Mouse (Mus musculus): ENCODE measurements around the gene Pygo2. TPM values are rescaled to one million over a fixed set of nuclear protein-coding genes. Genes with fewer than 3 reads are reported as not detected.

The Pygo2 gene
- polyA plus RNA-seq, 1 experiment from 2014 or later: 45.5 TPM

DNA sequence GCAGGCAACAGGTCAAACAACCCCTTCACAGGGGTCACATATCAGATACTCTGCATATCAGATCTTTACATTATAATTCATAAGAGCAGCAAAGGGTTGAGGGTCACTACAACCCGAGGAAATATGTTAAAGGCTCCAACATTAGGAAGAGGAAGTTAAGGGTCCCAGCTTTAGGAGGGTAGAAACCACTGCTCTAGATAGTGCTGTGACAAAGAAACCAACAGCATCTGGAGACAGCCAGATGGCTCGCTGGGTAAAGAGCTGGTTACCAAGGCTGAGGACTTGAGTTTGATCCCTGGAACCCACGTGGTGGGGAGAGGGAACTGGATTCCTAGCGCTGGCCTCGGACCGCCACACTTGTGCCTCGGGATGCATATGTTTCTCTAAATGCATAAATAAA, 42.3 kb downstream of the Pygo2 start:
- H3K36me3 ChIP-seq (ENCODE audit: control insufficient read depth, insufficient read depth, low read length): peaks cover 17% of the 10 kb centered on the region
- no peaks in the 10 kb centered on the region for H3K27me3 ChIP-seq (replicated peaks; ENCODE audit: control insufficient read depth, insufficient read depth, low read length)
- no peak overlapping the region for H3K4me2 ChIP-seq (ENCODE audit: low read length)
- H3K9ac ChIP-seq (ENCODE audit: low read length): no peak overlapping the region
- ATAC-seq (replicated peaks; ENCODE audit: low FRiP score, low TSS enrichment, low read depth) (no peak), DNase-seq (ENCODE audit: low spot score) (no peak)
- no peak overlapping the region for H3K27ac ChIP-seq (ENCODE audit: low read depth)
- no peak overlapping the region for H3K4me3 ChIP-seq (ENCODE audit: low read depth, low read length)
- WGBS: 79% methylated on average over 7 of the region's 7 CpGs
- no peaks in the 10 kb centered on the region for H3K4me1 ChIP-seq (replicated peaks; ENCODE audit: control insufficient read depth, insufficient read depth, low read length)
- no peaks in the 10 kb centered on the region for H3K9me3 ChIP-seq (ENCODE audit: control insufficient read depth, low read length)

DNA sequence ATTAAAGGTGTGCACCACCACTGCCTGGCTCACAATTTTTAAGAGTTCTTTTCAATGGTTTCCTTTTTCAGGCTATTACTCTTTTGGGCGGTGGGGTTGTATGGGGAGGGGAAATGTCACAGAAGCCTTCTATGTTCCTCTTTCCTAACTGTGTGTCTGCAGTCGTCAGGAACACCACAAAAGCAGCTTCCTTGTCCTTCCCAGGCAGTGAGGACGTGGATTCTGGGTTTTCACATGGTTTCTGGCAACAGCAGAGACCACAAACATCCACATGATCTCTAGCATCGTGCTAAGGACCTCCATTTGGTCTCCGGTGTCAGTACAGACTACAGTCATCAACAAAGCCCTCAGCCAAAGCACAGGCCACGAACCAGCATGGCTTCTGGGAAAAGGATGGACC, 43.8 kb downstream of the Pygo2 start:
- no peak overlapping the region for H3K4me2 ChIP-seq (ENCODE audit: low read length)
- H3K36me3 ChIP-seq (ENCODE audit: control insufficient read depth, insufficient read depth, low read length): peaks cover 4% of the 10 kb centered on the region
- no peak overlapping the region for H3K4me3 ChIP-seq (ENCODE audit: low read depth, low read length)
- ATAC-seq (replicated peaks; ENCODE audit: low FRiP score, low TSS enrichment, low read depth) (no peak), DNase-seq (ENCODE audit: low spot score) (no peak)
- no peaks in the 10 kb centered on the region for H3K4me1 ChIP-seq (replicated peaks; ENCODE audit: control insufficient read depth, insufficient read depth, low read length)
- WGBS: 76% methylated on average over 6 of the region's 6 CpGs
- no peak overlapping the region for H3K27ac ChIP-seq (ENCODE audit: low read depth)
- H3K9ac ChIP-seq (ENCODE audit: low read length): no peak overlapping the region
- H3K27me3 ChIP-seq (replicated peaks; ENCODE audit: control insufficient read depth, insufficient read depth, low read length): no peaks in the 10 kb centered on the region
- no peaks in the 10 kb centered on the region for H3K9me3 ChIP-seq (ENCODE audit: control insufficient read depth, low read length)

GRCm38 (mm10) chr3:89479055-89479454, 49.0 kb downstream of the Pygo2 start:
- no peak for ATAC-seq (replicated peaks; ENCODE audit: low FRiP score, low TSS enrichment, low read depth)
- H3K27me3 ChIP-seq (replicated peaks; ENCODE audit: control insufficient read depth, insufficient read depth, low read length): no peaks in the 10 kb centered on the region
- H3K36me3 ChIP-seq (ENCODE audit: control insufficient read depth, insufficient read depth, low read length): no peaks in the 10 kb centered on the region
- H3K4me1 ChIP-seq (replicated peaks; ENCODE audit: control insufficient read depth, insufficient read depth, low read length): no peaks in the 10 kb centered on the region
- no peak overlapping the region for H3K27ac ChIP-seq (ENCODE audit: low read depth)
- H3K9ac ChIP-seq (ENCODE audit: low read length): no peak overlapping the region
- H3K4me3 ChIP-seq (ENCODE audit: low read depth, low read length): no peak overlapping the region
- no peaks in the 10 kb centered on the region for H3K9me3 ChIP-seq (ENCODE audit: control insufficient read depth, low read length)
- no peak for DNase-seq (ENCODE audit: low spot score)
- H3K4me2 ChIP-seq (ENCODE audit: low read length): no peak overlapping the region
- WGBS: 66% methylated on average over 6 of the region's 6 CpGs

DNA sequence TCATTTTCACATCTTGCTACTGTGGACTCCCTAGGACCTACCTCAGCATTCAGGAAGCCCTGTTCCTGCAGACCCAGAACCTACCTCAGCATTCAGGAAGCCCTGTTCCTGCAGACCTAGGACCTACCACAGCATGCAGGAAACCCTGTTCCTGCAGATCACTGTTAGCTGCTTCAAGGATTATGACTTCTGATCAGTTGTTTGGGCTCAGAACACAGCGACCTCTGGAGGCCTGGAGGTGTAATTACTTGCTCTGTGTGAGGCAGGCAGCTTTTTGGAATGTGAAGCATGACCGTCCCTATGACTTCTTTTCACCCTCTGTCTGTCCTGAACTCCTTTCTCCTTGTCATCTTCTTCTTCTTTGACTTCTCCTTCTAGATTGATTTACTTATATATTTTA, 51.5 kb downstream of the Pygo2 start:
- no peaks in the 10 kb centered on the region for H3K9me3 ChIP-seq (ENCODE audit: control insufficient read depth, low read length)
- DNase-seq (ENCODE audit: low spot score): no peak
- no peak overlapping the region for H3K4me3 ChIP-seq (ENCODE audit: low read depth, low read length)
- H3K27me3 ChIP-seq (replicated peaks; ENCODE audit: control insufficient read depth, insufficient read depth, low read length): no peaks in the 10 kb centered on the region
- no peaks in the 10 kb centered on the region for H3K4me1 ChIP-seq (replicated peaks; ENCODE audit: control insufficient read depth, insufficient read depth, low read length)
- no peaks in the 10 kb centered on the region for H3K36me3 ChIP-seq (ENCODE audit: control insufficient read depth, insufficient read depth, low read length)
- no peak overlapping the region for H3K4me2 ChIP-seq (ENCODE audit: low read length)
- no peak overlapping the region for H3K9ac ChIP-seq (ENCODE audit: low read length)
- 46% methylated on average over 2 of the region's 2 CpGs for WGBS
- no peak overlapping the region for H3K27ac ChIP-seq (ENCODE audit: low read depth)
- ATAC-seq (replicated peaks; ENCODE audit: low FRiP score, low TSS enrichment, low read depth): no peak

DNA sequence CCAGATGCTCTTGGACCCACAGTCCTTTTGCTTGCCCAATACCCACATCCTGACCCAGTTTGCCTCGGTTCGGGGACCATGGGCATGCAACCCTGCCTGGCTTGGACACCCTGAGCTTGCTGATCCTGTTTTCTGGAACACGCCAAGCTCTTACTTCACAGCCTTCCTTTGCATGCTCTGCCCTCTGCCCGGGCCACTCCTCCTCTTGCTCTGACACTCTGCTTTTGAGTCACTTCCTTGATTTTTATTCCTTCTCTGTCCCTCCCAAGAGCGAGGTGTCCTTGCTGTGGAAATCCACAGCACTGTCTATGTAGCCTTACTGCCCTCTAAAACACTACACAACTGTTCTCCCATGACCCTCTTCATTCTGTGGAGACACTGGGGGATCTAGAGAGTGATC, 52.2 kb downstream of the Pygo2 start:
- DNase-seq (ENCODE audit: low spot score): no peak
- WGBS: 84% methylated on average over 5 of the region's 5 CpGs
- H3K4me3 ChIP-seq (ENCODE audit: low read depth, low read length): no peak overlapping the region
- H3K4me2 ChIP-seq (ENCODE audit: low read length): no peak overlapping the region
- H3K27ac ChIP-seq (ENCODE audit: low read depth): no peak overlapping the region
- H3K36me3 ChIP-seq (ENCODE audit: control insufficient read depth, insufficient read depth, low read length): no peaks in the 10 kb centered on the region
- no peak for ATAC-seq (replicated peaks; ENCODE audit: low FRiP score, low TSS enrichment, low read depth)
- no peaks in the 10 kb centered on the region for H3K9me3 ChIP-seq (ENCODE audit: control insufficient read depth, low read length)
- H3K4me1 ChIP-seq (replicated peaks; ENCODE audit: control insufficient read depth, insufficient read depth, low read length): no peaks in the 10 kb centered on the region
- H3K27me3 ChIP-seq (replicated peaks; ENCODE audit: control insufficient read depth, insufficient read depth, low read length): no peaks in the 10 kb centered on the region
- no peak overlapping the region for H3K9ac ChIP-seq (ENCODE audit: low read length)

Other genes starting within 250 kb of the Pygo2 start
- 27.6 and 29.3 TPM in 2 replicates for gene Fam189b, start 247.1 kb upstream of the Pygo2 start, polyA plus RNA-seq (2014; fragmentation: Nextera tagmentation; extraction: Ambion mirVana)
- 39.2 and 41.0 TPM in 2 replicates for gene Gba, start 227.3 kb upstream of the Pygo2 start, polyA plus RNA-seq (2014; fragmentation: Nextera tagmentation; extraction: Ambion mirVana)
- 19.2 and 19.4 TPM in 2 replicates for gene Thbs3, start 215.0 kb upstream of the Pygo2 start, polyA plus RNA-seq (2014; fragmentation: Nextera tagmentation; extraction: Ambion mirVana)
- gene Mtx1, start 203.1 kb upstream of the Pygo2 start, polyA plus RNA-seq (2014; fragmentation: Nextera tagmentation; extraction: Ambion mirVana): 214 and 216 TPM in 2 replicates
- 4.2 and 10.3 TPM in 2 replicates for gene Muc1, start 201.2 kb upstream of the Pygo2 start, polyA plus RNA-seq (2014; fragmentation: Nextera tagmentation; extraction: Ambion mirVana)
- 331 and 346 TPM in 2 replicates for gene Krtcap2, start 184.2 kb upstream of the Pygo2 start, polyA plus RNA-seq (2014; fragmentation: Nextera tagmentation; extraction: Ambion mirVana)
- 3.3 and 3.5 TPM in 2 replicates for gene Trim46, start 183.9 kb upstream of the Pygo2 start, polyA plus RNA-seq (2014; fragmentation: Nextera tagmentation; extraction: Ambion mirVana)
- gene Dpm3, start 170.9 kb upstream of the Pygo2 start, polyA plus RNA-seq (2014; fragmentation: Nextera tagmentation; extraction: Ambion mirVana): 143 and 188 TPM in 2 replicates
- 64.7 and 66.5 TPM in 2 replicates for gene Slc50a1, start 159.6 kb upstream of the Pygo2 start, polyA plus RNA-seq (2014; fragmentation: Nextera tagmentation; extraction: Ambion mirVana)
- gene Efna1, start 149.1 kb upstream of the Pygo2 start, polyA plus RNA-seq (2014; fragmentation: Nextera tagmentation; extraction: Ambion mirVana): 46.2 and 46.6 TPM in 2 replicates
- gene Efna3, start 107.2 kb upstream of the Pygo2 start, polyA plus RNA-seq (2014; fragmentation: Nextera tagmentation; extraction: Ambion mirVana): 13.2 and 15.3 TPM in 2 replicates
- 20.6 and 22.2 TPM in 2 replicates for gene Efna4, start 92.2 kb upstream of the Pygo2 start, polyA plus RNA-seq (2014; fragmentation: Nextera tagmentation; extraction: Ambion mirVana)
- gene Adam15, start 80.2 kb upstream of the Pygo2 start, polyA plus RNA-seq (2014; fragmentation: Nextera tagmentation; extraction: Ambion mirVana): 30.4 and 31.0 TPM in 2 replicates
- 0.35 and 0.40 TPM in 2 replicates for gene Dcst2, start 68.2 kb upstream of the Pygo2 start, polyA plus RNA-seq (2014; fragmentation: Nextera tagmentation; extraction: Ambion mirVana)
- 0.15 and 0.34 TPM in 2 replicates for gene Dcst1, start 65.0 kb upstream of the Pygo2 start, polyA plus RNA-seq (2014; fragmentation: Nextera tagmentation; extraction: Ambion mirVana)
- 4.7 and 5.3 TPM in 2 replicates for gene Zbtb7b, start 35.4 kb upstream of the Pygo2 start, polyA plus RNA-seq (2014; fragmentation: Nextera tagmentation; extraction: Ambion mirVana)
- not detected in 2 replicates for gene Lenep, start 27.4 kb upstream of the Pygo2 start, polyA plus RNA-seq (2014; fragmentation: Nextera tagmentation; extraction: Ambion mirVana)
- 28.3 and 28.7 TPM in 2 replicates for gene Flad1, start 18.3 kb upstream of the Pygo2 start, polyA plus RNA-seq (2014; fragmentation: Nextera tagmentation; extraction: Ambion mirVana)
- 510 and 525 TPM in 2 replicates for gene Cks1b, start 11.8 kb upstream of the Pygo2 start, polyA plus RNA-seq (2014; fragmentation: Nextera tagmentation; extraction: Ambion mirVana)
- gene Shc1, start 11.8 kb upstream of the Pygo2 start, polyA plus RNA-seq (2014; fragmentation: Nextera tagmentation; extraction: Ambion mirVana): 65.1 and 71.4 TPM in 2 replicates
- 18.8 and 20.3 TPM in 2 replicates for gene Pbxip1, start 6.5 kb downstream of the Pygo2 start, polyA plus RNA-seq (2014; fragmentation: Nextera tagmentation; extraction: Ambion mirVana)
- 60.1 and 63.7 TPM in 2 replicates for gene Pmvk, start 24.3 kb downstream of the Pygo2 start, polyA plus RNA-seq (2014; fragmentation: Nextera tagmentation; extraction: Ambion mirVana)
- gene Kcnn3, start 90.0 kb downstream of the Pygo2 start, polyA plus RNA-seq (2014; fragmentation: Nextera tagmentation; extraction: Ambion mirVana): 5.6 and 6.3 TPM in 2 replicates

All from intestine, embryonic 14.5 days (tissue).